Mouse (Mus musculus): ENCODE data around the gene Laptm5. TPM values are rescaled to one million over a fixed set of nuclear protein-coding genes. Genes with fewer than 3 reads are reported as not detected.

Gene Laptm5
- polyA plus RNA-seq, 1 experiment from 2014 or later, result 20.7 TPM

- no peak for DNase-seq (ENCODE audit: low spot score)
- no peak for ATAC-seq (replicated peaks; ENCODE audit: low FRiP score)
Observed at GRCm38 (mm10) chr4:130972421-130972829, 59.5 kb downstream of the Laptm5 start.

GRCm38 (mm10) chr4:130973332-130974263 is 60.7 kb downstream of the Laptm5 start:
- no peak for DNase-seq (ENCODE audit: low spot score)
- no peak overlapping the region for H3K4me3 ChIP-seq (ENCODE audit: low read depth, low read length)
- H3K4me2 ChIP-seq (ENCODE audit: low read depth, low read length, severe bottlenecking), result no peak overlapping the region
- 57% methylated on average over 19 of the region's 19 CpGs for WGBS
- no peaks in the 10 kb centered on the region for H3K4me1 ChIP-seq (replicated peaks; ENCODE audit: control insufficient read depth, insufficient read depth, low read length)
- H3K9me3 ChIP-seq (ENCODE audit: control insufficient read depth, low read length), result no peaks in the 10 kb centered on the region
- no peaks in the 10 kb centered on the region for H3K36me3 ChIP-seq (ENCODE audit: control insufficient read depth, insufficient read depth, low read length)
- H3K9ac ChIP-seq (ENCODE audit: low read length), result no peak overlapping the region
- H3K27ac ChIP-seq (ENCODE audit: low read depth, low read length), result no peak overlapping the region
- no peak for ATAC-seq (replicated peaks; ENCODE audit: low FRiP score)
- H3K27me3 ChIP-seq (ENCODE audit: control insufficient read depth, insufficient read depth, low read length), result no peaks in the 10 kb centered on the region

More at GRCm38 (mm10) chr4:130972421-130972829, 59.5 kb downstream of the Laptm5 start:
- Histone ChIP-seq H3K4me1 (replicated peaks; ENCODE audit: control insufficient read depth, insufficient read depth, low read length) (no peaks in the 10 kb centered on the region), H3K4me3 (ENCODE audit: low read depth, low read length) (no peak overlapping the region), H3K9ac (ENCODE audit: low read length) (no peak overlapping the region), H3K9me3 (ENCODE audit: control insufficient read depth, low read length) (no peaks in the 10 kb centered on the region), H3K27ac (ENCODE audit: low read depth, low read length) (no peak overlapping the region), H3K4me2 (ENCODE audit: low read depth, low read length, severe bottlenecking) (no peak overlapping the region), H3K27me3 (ENCODE audit: control insufficient read depth, insufficient read depth, low read length) (no peaks in the 10 kb centered on the region), H3K36me3 (ENCODE audit: control insufficient read depth, insufficient read depth, low read length) (no peaks in the 10 kb centered on the region)
- 87% methylated on average over 5 of the region's 5 CpGs for WGBS

GRCm38 (mm10) chr4:130978981-130979380 is 66.1 kb downstream of the Laptm5 start:
- 88% methylated on average over 3 of the region's 3 CpGs for WGBS
- Histone ChIP-seq H3K36me3 (ENCODE audit: control insufficient read depth, insufficient read depth, low read length) (no peaks in the 10 kb centered on the region), H3K27ac (ENCODE audit: low read depth, low read length) (no peak overlapping the region), H3K9me3 (ENCODE audit: control insufficient read depth, low read length) (no peaks in the 10 kb centered on the region), H3K9ac (ENCODE audit: low read length) (no peak overlapping the region), H3K27me3 (ENCODE audit: control insufficient read depth, insufficient read depth, low read length) (no peaks in the 10 kb centered on the region), H3K4me3 (ENCODE audit: low read depth, low read length) (no peak overlapping the region), H3K4me1 (replicated peaks; ENCODE audit: control insufficient read depth, insufficient read depth, low read length) (no peaks in the 10 kb centered on the region), H3K4me2 (ENCODE audit: low read depth, low read length, severe bottlenecking) (no peak overlapping the region)
- no peak for DNase-seq (ENCODE audit: low spot score)
- ATAC-seq (replicated peaks; ENCODE audit: low FRiP score), result no peak

GRCm38 (mm10) chr4:130984416-130985182 is 71.7 kb downstream of the Laptm5 start:
- Histone ChIP-seq H3K4me3 (ENCODE audit: low read depth, low read length) (no peak overlapping the region), H3K27ac (ENCODE audit: low read depth, low read length) (no peak overlapping the region), H3K27me3 (ENCODE audit: control insufficient read depth, insufficient read depth, low read length) (no peaks in the 10 kb centered on the region), H3K4me1 (replicated peaks; ENCODE audit: control insufficient read depth, insufficient read depth, low read length) (no peaks in the 10 kb centered on the region), H3K36me3 (ENCODE audit: control insufficient read depth, insufficient read depth, low read length) (no peaks in the 10 kb centered on the region), H3K4me2 (ENCODE audit: low read depth, low read length, severe bottlenecking) (no peak overlapping the region), H3K9ac (ENCODE audit: low read length) (no peak overlapping the region), H3K9me3 (ENCODE audit: control insufficient read depth, low read length) (no peaks in the 10 kb centered on the region)
- no peak for DNase-seq (ENCODE audit: low spot score)
- ATAC-seq (replicated peaks; ENCODE audit: low FRiP score), result no peak
- WGBS, result 53% methylated on average over 17 of the region's 17 CpGs

Other genes with a start within 250 kb of the Laptm5 start
- 122 and 131 TPM in 2 replicates for gene Pum1, start 249.8 kb upstream of the Laptm5 start, polyA plus RNA-seq (2014; fragmentation: Nextera tagmentation; extraction: Ambion mirVana)
- gene Sdc3, start 120.6 kb upstream of the Laptm5 start, polyA plus RNA-seq (2014; fragmentation: Nextera tagmentation; extraction: Ambion mirVana), result 19.4 and 19.5 TPM in 2 replicates
- not detected in 2 replicates for gene Matn1, start 31.3 kb downstream of the Laptm5 start, polyA plus RNA-seq (2014; fragmentation: Nextera tagmentation; extraction: Ambion mirVana)

Data from forebrain, embryonic 11.5 days (tissue).